Mouse (Mus musculus): Measurements from ENCODE around the gene Rpl19. TPM values are rescaled to one million over a fixed set of nuclear protein-coding genes. Genes with fewer than 3 reads are reported as not detected.

Gene Rpl19
- total and polyA plus RNA-seq, 2 experiments from 2014 or later = 588 to 622 TPM

DNA sequence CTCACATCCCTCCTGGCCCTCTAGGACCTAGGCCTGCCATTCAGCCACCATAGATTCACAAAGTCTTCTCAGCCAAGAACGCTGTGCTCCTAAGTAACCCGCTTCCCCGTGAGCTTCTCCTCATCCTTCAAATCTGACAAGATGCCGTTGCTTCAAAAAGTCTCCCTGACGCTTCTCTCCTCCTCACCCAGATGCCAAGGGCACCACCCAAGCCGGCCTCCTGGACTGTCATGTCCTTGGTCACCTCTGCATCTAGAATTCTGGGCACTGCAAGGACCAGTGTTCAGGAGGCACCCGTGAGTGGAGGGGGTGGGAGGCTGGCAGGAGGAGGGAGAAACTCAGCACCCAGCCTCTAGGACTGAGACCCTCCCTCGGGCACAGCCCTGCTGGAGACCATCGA, 43.8 kb upstream of the Rpl19 start:
- Histone ChIP-seq H3K27me3 (ENCODE audit: control insufficient read depth, insufficient read depth, low read length) (peaks cover 22% of the 10 kb centered on the region), H3K9ac (replicated peaks; ENCODE audit: low read depth, low read length) (no peak overlapping the region), H3K27ac (ENCODE audit: low read depth) (no peak overlapping the region), H3K36me3 (replicated peaks; ENCODE audit: control insufficient read depth, insufficient read depth, low read length) (no peaks in the 10 kb centered on the region), H3K4me2 (ENCODE audit: low read depth, low read length) (no peak overlapping the region), H3K4me3 (ENCODE audit: low read depth, low read length) (no peak overlapping the region), H3K4me1 (ENCODE audit: control insufficient read depth, insufficient read depth) (0 out of 2 replicates have a peak, but pooled peaks cover 4% of the 10 kb centered on the region), H3K9me3 (replicated peaks; ENCODE audit: control insufficient read depth, low read length) (no peaks in the 10 kb centered on the region)
- WGBS = 85% methylated on average over 9 of the region's 9 CpGs
- no peak for TF ChIP-seq EP300 (IDR thresholded peaks at IDR 0.05; ENCODE audit: low read depth)
- no peak for TF ChIP-seq CTCF (IDR thresholded peaks at IDR 0.05; ENCODE audit: low read depth)
- DNase-seq (ENCODE audit: low spot score) (no peak), ATAC-seq (ENCODE audit: insufficient read depth, low read depth) (no peak)

DNA sequence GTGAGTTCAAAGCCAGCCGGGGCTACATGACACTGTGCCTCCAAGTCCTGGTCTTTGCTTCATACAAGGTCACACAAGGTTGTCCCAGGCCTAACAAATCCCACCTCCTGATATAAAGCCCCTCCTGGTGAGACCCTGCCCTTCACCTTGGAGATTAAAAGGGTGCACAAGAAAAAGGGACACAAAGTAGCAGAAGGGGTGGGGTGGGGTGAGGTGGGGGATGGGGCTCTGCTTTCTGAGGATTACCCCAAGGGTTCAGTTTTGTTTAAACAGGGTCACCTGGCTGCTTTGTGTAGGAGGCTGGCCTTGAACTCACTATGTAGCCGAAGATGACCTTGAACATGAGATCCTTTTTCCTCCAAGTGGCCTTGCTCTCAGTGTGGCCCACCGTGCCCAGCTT, 43.0 kb upstream of the Rpl19 start:
- Histone ChIP-seq H3K4me1 (ENCODE audit: control insufficient read depth, insufficient read depth) (0 out of 2 replicates have a peak, but pooled peaks cover 4% of the 10 kb centered on the region), H3K27me3 (ENCODE audit: control insufficient read depth, insufficient read depth, low read length) (peaks cover 22% of the 10 kb centered on the region), H3K27ac (ENCODE audit: low read depth) (no peak overlapping the region), H3K9me3 (replicated peaks; ENCODE audit: control insufficient read depth, low read length) (no peaks in the 10 kb centered on the region), H3K4me2 (ENCODE audit: low read depth, low read length) (no peak overlapping the region), H3K36me3 (replicated peaks; ENCODE audit: control insufficient read depth, insufficient read depth, low read length) (no peaks in the 10 kb centered on the region), H3K9ac (replicated peaks; ENCODE audit: low read depth, low read length) (no peak overlapping the region), H3K4me3 (ENCODE audit: low read depth, low read length) (no peak overlapping the region)
- 89% methylated on average over 3 of the region's 3 CpGs for WGBS
- ATAC-seq (ENCODE audit: insufficient read depth, low read depth) (no peak), DNase-seq (ENCODE audit: low spot score) (no peak)
- no peak for TF ChIP-seq CTCF (IDR thresholded peaks at IDR 0.05; ENCODE audit: low read depth)
- no peak for TF ChIP-seq EP300 (IDR thresholded peaks at IDR 0.05; ENCODE audit: low read depth)

DNA sequence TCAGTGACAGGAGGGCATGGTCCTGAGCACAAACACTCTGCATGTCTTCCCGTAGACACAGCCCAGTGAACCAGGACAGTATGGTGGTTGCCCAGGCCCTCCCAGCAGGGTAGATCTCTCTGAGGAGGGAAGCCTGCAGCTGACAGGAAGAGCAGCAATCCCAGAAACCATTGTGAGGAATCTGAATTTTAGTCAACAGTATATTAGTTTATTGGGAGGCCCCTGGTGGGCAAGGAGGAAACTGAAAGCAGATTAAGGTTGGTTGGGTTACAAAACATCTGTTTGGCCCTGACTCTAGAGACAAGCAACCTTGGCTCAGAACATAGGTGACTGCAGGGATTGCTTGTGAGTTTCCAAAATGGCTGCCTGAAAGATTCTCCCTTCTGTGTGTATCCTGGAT, 42.5 kb upstream of the Rpl19 start:
- TF ChIP-seq CTCF (IDR thresholded peaks at IDR 0.05; ENCODE audit: low read depth) (no peak), EP300 (IDR thresholded peaks at IDR 0.05; ENCODE audit: low read depth) (no peak)
- DNase-seq (ENCODE audit: low spot score) = no peak
- no peaks in the 10 kb centered on the region for H3K36me3 ChIP-seq (replicated peaks; ENCODE audit: control insufficient read depth, insufficient read depth, low read length)
- H3K4me1 ChIP-seq (ENCODE audit: control insufficient read depth, insufficient read depth) = 0 out of 2 replicates have a peak, but pooled peaks cover 4% of the 10 kb centered on the region
- H3K9me3 ChIP-seq (replicated peaks; ENCODE audit: control insufficient read depth, low read length) = no peaks in the 10 kb centered on the region
- no peak overlapping the region for H3K4me2 ChIP-seq (ENCODE audit: low read depth, low read length)
- 58% methylated on average over 1 of the region's 1 CpGs for WGBS
- no peak overlapping the region for H3K4me3 ChIP-seq (ENCODE audit: low read depth, low read length)
- H3K9ac ChIP-seq (replicated peaks; ENCODE audit: low read depth, low read length) = no peak overlapping the region
- ATAC-seq (ENCODE audit: insufficient read depth, low read depth) = no peak
- no peak overlapping the region for H3K27ac ChIP-seq (ENCODE audit: low read depth)
- H3K27me3 ChIP-seq (ENCODE audit: control insufficient read depth, insufficient read depth, low read length) = peaks cover 22% of the 10 kb centered on the region

DNA sequence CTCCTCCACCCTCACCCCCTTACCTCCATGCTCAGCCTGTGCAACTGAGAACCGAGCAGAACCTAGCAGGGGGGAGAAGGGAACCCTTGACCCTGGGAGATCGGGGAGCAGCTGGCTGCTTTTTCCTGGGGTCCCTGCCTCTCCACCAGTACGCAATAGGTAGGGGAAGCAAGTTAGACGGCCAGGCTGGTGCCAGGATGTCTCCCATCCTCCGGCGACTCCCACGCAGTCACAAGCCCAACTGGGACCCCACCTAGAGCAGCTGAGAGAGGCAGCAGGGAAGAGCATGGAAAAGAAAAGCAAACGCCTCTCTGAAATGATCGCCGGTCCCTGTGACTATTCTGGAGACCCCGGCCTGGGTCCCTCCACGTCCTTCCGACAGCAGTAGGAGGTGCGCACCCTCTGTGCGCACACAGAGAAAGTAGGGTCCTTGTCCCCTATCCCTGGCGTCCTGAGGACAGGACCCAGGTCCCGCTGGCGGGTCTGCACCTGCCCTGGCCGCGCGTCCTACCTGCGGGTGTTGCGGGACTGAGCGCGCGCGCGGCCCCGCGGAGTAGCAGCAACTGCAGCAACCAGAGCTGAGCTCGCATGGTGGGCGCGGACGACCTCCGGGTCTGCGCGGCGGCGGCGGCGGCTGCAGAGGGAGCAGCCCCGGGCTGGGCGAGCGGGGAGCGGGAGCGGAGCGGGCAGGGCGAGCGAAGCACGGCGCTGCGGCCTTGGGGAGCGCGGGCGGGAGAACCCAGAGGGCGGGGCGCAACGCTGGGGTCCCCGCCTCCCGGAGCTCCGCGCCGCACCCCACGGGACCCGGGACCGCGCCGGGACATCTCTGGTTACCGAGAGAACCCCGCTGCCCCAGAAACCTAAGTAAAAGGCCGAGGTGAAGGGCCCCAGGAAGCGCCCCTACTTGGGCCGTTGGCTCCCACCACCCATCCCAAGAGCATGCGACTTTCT, 40.5 kb upstream of the Rpl19 start, which contains the start of gene Plxdc1:
Plxdc1 (minus strand) TSS at position 718 of the 951 bp plus-strand sequence.
- H3K36me3 ChIP-seq (replicated peaks; ENCODE audit: control insufficient read depth, insufficient read depth, low read length) = no peaks in the 10 kb centered on the region
- WGBS = 2% methylated on average over 64 of the region's 74 CpGs
- H3K4me1 ChIP-seq (ENCODE audit: control insufficient read depth, insufficient read depth) = 0 out of 2 replicates have a peak, but pooled peaks cover 15% of the 10 kb centered on the region
- DNase-seq (ENCODE audit: low spot score) = no peak
- peak within 1 kb of the TSS; percentile 54 for H3K9ac ChIP-seq (replicated peaks; ENCODE audit: low read depth, low read length)
- H3K4me3 ChIP-seq (ENCODE audit: low read depth, low read length) = peak within 1 kb of the TSS; percentile 71
- H3K4me2 ChIP-seq (ENCODE audit: low read depth, low read length) = peak within 1 kb of the TSS; percentile 96
- H3K27ac ChIP-seq (ENCODE audit: low read depth) = no peak within 1 kb of the TSS
- peaks cover 22% of the 10 kb centered on the region for H3K27me3 ChIP-seq (ENCODE audit: control insufficient read depth, insufficient read depth, low read length)
- no peak for ATAC-seq (ENCODE audit: insufficient read depth, low read depth)
- no peaks in the 10 kb centered on the region for H3K9me3 ChIP-seq (replicated peaks; ENCODE audit: control insufficient read depth, low read length)
- TF ChIP-seq CTCF (IDR thresholded peaks at IDR 0.05; ENCODE audit: low read depth) = no peak
- TF ChIP-seq EP300 (IDR thresholded peaks at IDR 0.05; ENCODE audit: low read depth) = no peak

DNA sequence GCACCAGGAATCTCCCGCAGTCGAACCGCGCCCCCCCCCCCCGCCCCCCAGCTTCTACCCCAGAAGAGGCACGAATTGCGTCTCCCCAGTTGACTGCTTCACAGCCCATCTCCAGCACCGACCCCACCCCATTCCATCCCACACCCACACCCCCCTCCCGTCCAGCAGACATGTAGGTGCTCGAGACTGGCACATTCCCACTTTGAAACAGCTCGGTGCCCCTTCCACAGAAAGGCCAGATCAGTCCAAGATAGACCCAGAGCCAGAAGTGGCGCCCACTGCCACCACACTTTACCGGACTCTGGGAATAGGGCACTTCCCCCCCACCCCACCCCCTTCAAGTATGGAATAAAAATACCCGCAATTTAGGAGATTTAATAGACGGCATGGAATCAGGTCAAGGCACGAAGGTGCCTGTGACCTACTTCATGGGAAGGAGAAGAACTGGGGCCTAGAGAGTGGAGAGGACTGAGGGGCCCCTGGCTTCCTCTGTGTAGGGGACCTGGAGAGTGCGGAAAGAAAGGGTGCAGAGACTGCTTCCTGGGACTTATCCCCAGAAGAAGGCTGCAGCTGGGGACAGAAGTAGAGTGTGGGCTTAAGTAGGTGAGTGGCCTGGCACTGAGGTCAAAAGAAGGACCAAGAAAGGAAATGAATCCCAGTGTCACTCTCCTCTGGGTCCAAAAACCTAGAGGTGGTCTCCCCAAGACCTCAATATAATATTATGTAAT, 39.6 kb upstream of the Rpl19 start:
- peak overlapping the region; percentile 96 for H3K4me2 ChIP-seq (ENCODE audit: low read depth, low read length)
- H3K9me3 ChIP-seq (replicated peaks; ENCODE audit: control insufficient read depth, low read length) = no peaks in the 10 kb centered on the region
- H3K27me3 ChIP-seq (ENCODE audit: control insufficient read depth, insufficient read depth, low read length) = peaks cover 22% of the 10 kb centered on the region
- TF ChIP-seq CTCF (IDR thresholded peaks at IDR 0.05; ENCODE audit: low read depth) (no peak), EP300 (IDR thresholded peaks at IDR 0.05; ENCODE audit: low read depth) (no peak)
- 0 out of 2 replicates have a peak, but pooled peaks cover 15% of the 10 kb centered on the region for H3K4me1 ChIP-seq (ENCODE audit: control insufficient read depth, insufficient read depth)
- H3K9ac ChIP-seq (replicated peaks; ENCODE audit: low read depth, low read length) = peak overlapping the region; percentile 54; the same call in 1 of the 2 replicates
- no peak overlapping the region for H3K27ac ChIP-seq (ENCODE audit: low read depth)
- WGBS = 29% methylated on average over 15 of the region's 17 CpGs
- no peaks in the 10 kb centered on the region for H3K36me3 ChIP-seq (replicated peaks; ENCODE audit: control insufficient read depth, insufficient read depth, low read length)
- ATAC-seq (ENCODE audit: insufficient read depth, low read depth) (no peak), DNase-seq (ENCODE audit: low spot score) (no peak)
- peak overlapping the region; percentile 71 for H3K4me3 ChIP-seq (ENCODE audit: low read depth, low read length)
